Mouse (Mus musculus) small intestine, adult 2 months (tissue): ENCODE results near the gene Sigmar1.

Source experiments
- CTCF ChIP-seq: fragments of 200-500 bp; IDR thresholded peaks from 2 replicates; pipeline ENCODE4 v1.5.1; 2012; ENCODE audit warnings: low read depth, mild to moderate bottlenecking, control low read depth, inconsistent platforms, low read length, moderate library complexity, mixed read lengths; ENCODE audit not compliant: insufficient replicate concordance, insufficient read length; ENCODE audit errors: extremely low read depth
- POLR2A ChIP-seq: fragments of 200-500 bp; IDR thresholded peaks from 2 replicates; pipeline ENCODE4 v1.6.1; 2012; ENCODE audit warnings: low read depth, mild to moderate bottlenecking, control low read depth, inconsistent platforms, low read length, moderate library complexity

- TF ChIP-seq CTCF: no peak
- TF ChIP-seq POLR2A: no peak
These were observed 5.7 kb upstream of the Sigmar1 start for GRCm38 (mm10) chr4:41761680-41762079.
